Mouse (Mus musculus): ENCODE measurements at regions not wholly inside any gene's neighbourhood (a gene's known extent, or its start where the extent isn't known, plus 50 kb on each side); places are given as distances from the start of the nearest gene placed in this dataset.
"Not testable (repeated sequence)": the region's sequence is repeated elsewhere in the genome, so short reads cannot be mapped to it uniquely, and the experiment has no call there.

DNA sequence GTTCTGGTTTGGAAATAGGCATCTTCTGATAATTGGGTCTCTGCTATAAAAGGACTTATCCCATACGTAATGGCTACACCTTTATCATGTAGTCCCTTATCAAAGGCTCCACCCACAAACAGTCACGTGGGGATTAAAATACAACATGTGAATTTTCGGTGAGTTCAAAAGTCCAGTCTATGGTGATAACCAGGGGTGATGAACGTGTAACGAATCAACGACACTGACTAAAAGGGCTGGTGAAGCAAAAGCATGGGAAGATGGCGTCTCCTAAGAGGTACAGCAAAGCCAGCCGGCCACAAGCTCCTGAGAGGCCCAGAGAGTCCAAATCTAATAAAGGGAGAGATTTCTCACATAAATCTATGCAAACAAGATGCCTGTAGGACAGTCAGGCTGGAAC, 124.3 kb downstream of the Sptssa start:
- Histone ChIP-seq H3K9me3 (ENCODE audit: low read length) (no peaks in the 10 kb centered on the region), H3K4me3 (replicated peaks; ENCODE audit: low read length) (no peak overlapping the region), H3K27me3 (ENCODE audit: insufficient read depth, low read length) (peaks cover 7% of the 10 kb centered on the region), H3K4me1 (replicated peaks; ENCODE audit: low read depth, low read length) (no peaks in the 10 kb centered on the region), H3K36me3 (ENCODE audit: insufficient read depth, low read length) (no peaks in the 10 kb centered on the region)
- TF ChIP-seq NANOG (IDR thresholded peaks at IDR 0.05; ENCODE audit: borderline replicate concordance, low read length) (no peak), POU5F1 (IDR thresholded peaks at IDR 0.05; ENCODE audit: borderline replicate concordance, low read length) (no peak), CTCF (conservative IDR thresholded peaks at IDR 0.05; ENCODE audit: low read length) (no peak)

DNA sequence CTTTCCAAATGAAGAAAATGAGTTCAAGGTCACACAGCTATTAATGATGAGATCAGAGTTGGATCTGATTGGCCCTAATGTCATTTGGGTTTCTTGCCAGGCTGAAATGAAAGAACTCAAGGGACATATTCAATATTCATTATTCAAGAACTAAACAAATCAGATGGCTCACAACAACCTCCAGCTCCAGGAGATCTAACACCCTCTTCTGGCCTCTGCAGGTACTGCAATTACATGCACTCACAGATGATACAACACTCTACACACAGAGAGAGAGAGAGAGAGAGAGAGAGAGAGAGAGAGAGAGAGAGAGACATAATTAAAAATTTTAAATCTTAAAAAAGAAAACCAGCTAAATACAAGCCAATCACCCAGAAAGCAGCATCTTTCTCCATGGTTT, 128.3 kb downstream of the Sptssa start:
- H3K27me3 ChIP-seq (ENCODE audit: insufficient read depth, low read length) = peaks cover 7% of the 10 kb centered on the region
- peak; percentile 43 for TF ChIP-seq CTCF (conservative IDR thresholded peaks at IDR 0.05; ENCODE audit: low read length)
- no peak for TF ChIP-seq NANOG (IDR thresholded peaks at IDR 0.05; ENCODE audit: borderline replicate concordance, low read length)
- TF ChIP-seq POU5F1 (IDR thresholded peaks at IDR 0.05; ENCODE audit: borderline replicate concordance, low read length) = no peak
- H3K36me3 ChIP-seq (ENCODE audit: insufficient read depth, low read length) = no peaks in the 10 kb centered on the region
- no peak overlapping the region for H3K4me3 ChIP-seq (replicated peaks; ENCODE audit: low read length)
- H3K4me1 ChIP-seq (replicated peaks; ENCODE audit: low read depth, low read length) = no peaks in the 10 kb centered on the region
- H3K9me3 ChIP-seq (ENCODE audit: low read length) = peaks cover 11% of the 10 kb centered on the region; the same call in 1 of the 2 replicates

DNA sequence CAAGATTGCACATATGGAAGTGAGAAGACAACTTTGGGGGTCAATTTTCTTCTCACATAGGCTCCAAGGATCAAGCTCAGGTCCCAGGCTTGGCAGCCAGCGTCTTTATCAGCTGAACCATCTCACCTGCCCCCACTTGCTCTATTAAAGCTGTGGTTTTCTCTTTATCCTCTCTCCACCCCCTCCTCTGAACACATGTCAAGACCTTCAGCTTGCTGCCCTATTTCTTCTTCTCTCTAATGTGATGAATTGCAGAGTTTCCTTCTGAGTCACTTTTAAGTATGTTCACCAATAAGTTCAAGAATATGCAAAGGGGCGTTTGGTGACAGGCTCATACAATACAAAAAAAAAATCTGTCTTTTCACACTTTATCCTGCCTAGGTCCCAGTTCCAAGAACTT, 128.8 kb downstream of the Sptssa start:
- H3K27me3 ChIP-seq (ENCODE audit: insufficient read depth, low read length) = peaks cover 7% of the 10 kb centered on the region
- TF ChIP-seq POU5F1 (IDR thresholded peaks at IDR 0.05; ENCODE audit: borderline replicate concordance, low read length) (no peak), NANOG (IDR thresholded peaks at IDR 0.05; ENCODE audit: borderline replicate concordance, low read length) (no peak), CTCF (conservative IDR thresholded peaks at IDR 0.05; ENCODE audit: low read length) (no peak)
- no peak overlapping the region for H3K4me3 ChIP-seq (replicated peaks; ENCODE audit: low read length)
- no peaks in the 10 kb centered on the region for H3K4me1 ChIP-seq (replicated peaks; ENCODE audit: low read depth, low read length)
- H3K9me3 ChIP-seq (ENCODE audit: low read length) = peaks cover 11% of the 10 kb centered on the region; the same call in 1 of the 2 replicates
- H3K36me3 ChIP-seq (ENCODE audit: insufficient read depth, low read length) = no peaks in the 10 kb centered on the region

DNA sequence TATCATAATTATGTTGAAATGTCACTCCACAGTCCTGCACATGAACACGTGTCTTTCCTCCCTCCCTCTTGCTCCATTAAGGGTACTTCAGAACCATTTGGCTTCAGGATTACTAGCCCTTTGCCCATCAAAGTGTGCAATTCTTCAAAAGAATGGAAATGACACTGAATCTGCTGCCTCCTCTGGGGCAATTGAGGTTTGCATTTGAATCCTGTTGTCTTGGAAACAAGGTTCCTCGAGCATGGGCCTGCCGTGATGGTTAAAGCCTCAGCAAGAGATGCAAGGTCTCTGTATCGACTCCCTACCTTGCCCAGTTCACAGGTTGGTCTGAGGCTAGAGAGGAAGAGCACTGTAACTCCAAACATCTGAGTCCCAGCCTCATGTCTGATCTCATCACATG, 136.0 kb downstream of the Sptssa start:
- TF ChIP-seq POU5F1 (IDR thresholded peaks at IDR 0.05; ENCODE audit: borderline replicate concordance, low read length) = no peak
- TF ChIP-seq NANOG (IDR thresholded peaks at IDR 0.05; ENCODE audit: borderline replicate concordance, low read length) = peak; percentile 46; the same call in 1 of the 2 replicates
- peaks cover 9% of the 10 kb centered on the region for H3K27me3 ChIP-seq (ENCODE audit: insufficient read depth, low read length)
- H3K9me3 ChIP-seq (ENCODE audit: low read length) = 0 out of 2 replicates have a peak, but pooled peaks cover 7% of the 10 kb centered on the region
- H3K4me3 ChIP-seq (replicated peaks; ENCODE audit: low read length) = no peak overlapping the region
- H3K36me3 ChIP-seq (ENCODE audit: insufficient read depth, low read length) = no peaks in the 10 kb centered on the region
- peaks cover 6% of the 10 kb centered on the region for H3K4me1 ChIP-seq (replicated peaks; ENCODE audit: low read depth, low read length)

DNA sequence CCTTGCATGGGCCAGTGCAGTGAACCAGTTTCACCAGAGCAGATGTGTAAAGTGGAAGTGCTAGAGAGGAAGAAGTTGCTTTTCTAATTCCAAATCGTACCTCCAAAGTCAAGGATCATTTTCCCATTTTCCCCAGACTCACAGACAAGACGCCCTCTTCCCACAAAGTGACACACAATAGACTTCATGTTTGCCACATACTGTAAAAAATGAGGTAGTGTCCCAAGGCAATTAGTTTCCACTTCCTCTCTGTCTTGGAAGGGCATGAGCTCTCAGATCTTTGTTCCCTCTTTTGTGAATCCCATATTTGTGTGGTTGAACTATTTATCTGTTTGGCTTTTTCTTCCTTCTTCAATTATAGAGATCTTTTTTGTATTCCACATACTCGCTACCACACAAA, 137.0 kb downstream of the Sptssa start:
- H3K4me1 ChIP-seq (replicated peaks; ENCODE audit: low read depth, low read length) = peaks cover 6% of the 10 kb centered on the region
- no peak overlapping the region for H3K4me3 ChIP-seq (replicated peaks; ENCODE audit: low read length)
- 0 out of 2 replicates have a peak, but pooled peaks cover 2% of the 10 kb centered on the region for H3K9me3 ChIP-seq (ENCODE audit: low read length)
- TF ChIP-seq NANOG (IDR thresholded peaks at IDR 0.05; ENCODE audit: borderline replicate concordance, low read length) (no peak), POU5F1 (IDR thresholded peaks at IDR 0.05; ENCODE audit: borderline replicate concordance, low read length) (no peak), CTCF (conservative IDR thresholded peaks at IDR 0.05; ENCODE audit: low read length) (no peak)
- no peaks in the 10 kb centered on the region for H3K36me3 ChIP-seq (ENCODE audit: insufficient read depth, low read length)
- H3K27me3 ChIP-seq (ENCODE audit: insufficient read depth, low read length) = peaks cover 9% of the 10 kb centered on the region

DNA sequence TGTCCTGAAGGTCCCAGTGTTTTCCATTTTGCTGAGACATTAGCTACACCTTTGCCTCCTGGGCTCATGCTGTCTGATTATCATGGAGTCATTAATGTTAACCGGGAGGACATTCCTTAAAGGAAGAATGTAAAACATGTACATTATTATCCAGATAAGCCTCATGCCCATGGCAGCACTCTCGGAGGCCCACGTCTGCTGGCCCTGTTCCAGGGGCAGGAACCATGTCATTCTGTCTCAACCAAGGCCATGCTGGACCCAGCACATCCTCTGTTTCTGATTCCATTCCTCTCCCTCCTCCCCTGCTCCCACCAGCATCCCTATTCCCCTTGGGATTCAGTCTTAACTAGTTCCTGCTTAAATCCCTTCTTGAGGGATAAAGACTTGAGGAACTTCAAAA, 139.1 kb downstream of the Sptssa start:
- H3K36me3 ChIP-seq (ENCODE audit: insufficient read depth, low read length) = no peaks in the 10 kb centered on the region
- no peaks in the 10 kb centered on the region for H3K9me3 ChIP-seq (ENCODE audit: low read length)
- H3K27me3 ChIP-seq (ENCODE audit: insufficient read depth, low read length) = peaks cover 9% of the 10 kb centered on the region
- TF ChIP-seq NANOG (IDR thresholded peaks at IDR 0.05; ENCODE audit: borderline replicate concordance, low read length) = no peak
- TF ChIP-seq POU5F1 (IDR thresholded peaks at IDR 0.05; ENCODE audit: borderline replicate concordance, low read length) = no peak
- TF ChIP-seq CTCF (conservative IDR thresholded peaks at IDR 0.05; ENCODE audit: low read length) = no peak
- peaks cover 6% of the 10 kb centered on the region for H3K4me1 ChIP-seq (replicated peaks; ENCODE audit: low read depth, low read length)
- no peak overlapping the region for H3K4me3 ChIP-seq (replicated peaks; ENCODE audit: low read length)

DNA sequence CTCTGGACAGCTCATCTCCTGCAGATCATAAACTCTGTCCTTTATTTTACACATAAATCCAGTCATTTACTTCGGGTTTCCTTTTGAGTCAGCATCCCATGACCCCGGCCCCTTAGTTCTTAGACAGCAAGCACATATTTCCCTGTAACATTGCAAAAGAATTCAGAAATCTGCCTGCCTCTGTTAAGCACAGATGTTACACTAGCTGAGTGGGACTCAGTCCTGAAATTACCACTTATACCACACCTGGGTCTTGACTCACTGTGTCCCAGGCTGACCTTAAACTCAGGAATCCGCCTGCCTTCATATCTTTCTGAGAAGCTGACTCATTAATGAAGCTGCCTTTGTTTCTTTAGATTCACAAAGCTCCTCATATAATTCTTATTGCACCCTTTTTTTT, 139.9 kb downstream of the Sptssa start:
- Histone ChIP-seq H3K4me3 (replicated peaks; ENCODE audit: low read length) (no peak overlapping the region), H3K9me3 (ENCODE audit: low read length) (no peaks in the 10 kb centered on the region), H3K4me1 (replicated peaks; ENCODE audit: low read depth, low read length) (peaks cover 6% of the 10 kb centered on the region), H3K36me3 (ENCODE audit: insufficient read depth, low read length) (no peaks in the 10 kb centered on the region), H3K27me3 (ENCODE audit: insufficient read depth, low read length) (peaks cover 1% of the 10 kb centered on the region)
- TF ChIP-seq NANOG (IDR thresholded peaks at IDR 0.05; ENCODE audit: borderline replicate concordance, low read length) = no peak
- TF ChIP-seq POU5F1 (IDR thresholded peaks at IDR 0.05; ENCODE audit: borderline replicate concordance, low read length) = no peak
- TF ChIP-seq CTCF (conservative IDR thresholded peaks at IDR 0.05; ENCODE audit: low read length) = no peak

DNA sequence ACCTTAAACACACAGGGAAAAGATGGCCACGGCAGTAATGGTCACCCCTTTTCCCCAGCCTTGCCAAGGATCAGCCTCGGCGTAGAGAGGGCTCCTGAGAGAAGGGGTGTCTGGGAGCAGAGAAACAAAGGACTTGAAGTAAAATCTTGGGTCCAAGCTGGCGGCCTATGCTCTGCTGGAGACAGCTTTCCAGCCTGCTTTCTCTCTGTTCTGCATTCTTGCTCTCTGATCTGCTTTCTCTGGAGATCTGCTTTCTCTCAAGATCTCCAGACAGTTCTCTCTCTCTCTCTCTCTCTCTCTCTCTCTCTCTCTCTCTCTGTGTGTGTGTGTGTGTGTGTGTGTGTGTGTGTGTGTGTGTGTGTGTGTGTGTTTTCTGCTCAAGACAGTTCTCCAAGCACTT, 140.3 kb downstream of the Sptssa start:
- not testable (repeated sequence) for H3K27me3 ChIP-seq (ENCODE audit: insufficient read depth, low read length); H3K4me1 ChIP-seq (replicated peaks; ENCODE audit: low read depth, low read length); H3K9me3 ChIP-seq (ENCODE audit: low read length); H3K4me3 ChIP-seq (replicated peaks; ENCODE audit: low read length); H3K36me3 ChIP-seq (ENCODE audit: insufficient read depth, low read length)

DNA sequence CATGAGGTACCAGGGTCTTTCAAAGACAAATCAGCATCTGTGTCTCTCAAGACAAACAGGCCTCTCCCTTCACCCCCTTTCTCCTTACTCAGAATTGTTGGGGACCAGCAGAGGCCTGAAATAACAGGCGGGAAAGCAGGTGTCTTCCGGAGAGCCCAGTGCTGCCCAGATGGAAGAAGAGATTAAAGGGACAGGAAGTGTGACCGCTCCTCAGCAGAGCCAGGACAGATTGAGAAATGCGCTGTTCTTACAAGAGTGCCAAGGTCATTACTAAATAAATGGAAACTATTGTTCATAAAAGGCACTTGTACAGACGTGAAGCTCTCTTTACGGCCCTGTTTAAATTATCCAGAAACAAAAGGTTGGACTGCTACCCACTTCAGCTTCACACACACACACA, 146.5 kb downstream of the Sptssa start:
- TF ChIP-seq CTCF (conservative IDR thresholded peaks at IDR 0.05; ENCODE audit: low read length) (no peak), POU5F1 (IDR thresholded peaks at IDR 0.05; ENCODE audit: borderline replicate concordance, low read length) (no peak), NANOG (IDR thresholded peaks at IDR 0.05; ENCODE audit: borderline replicate concordance, low read length) (no peak)
- Histone ChIP-seq H3K4me3 (replicated peaks; ENCODE audit: low read length) (no peak overlapping the region), H3K4me1 (replicated peaks; ENCODE audit: low read depth, low read length) (no peaks in the 10 kb centered on the region), H3K9me3 (ENCODE audit: low read length) (peaks cover 6% of the 10 kb centered on the region; the same call in 1 of the 2 replicates), H3K27me3 (ENCODE audit: insufficient read depth, low read length) (no peaks in the 10 kb centered on the region), H3K36me3 (ENCODE audit: insufficient read depth, low read length) (no peaks in the 10 kb centered on the region)

Data from E14TG2a.4 (cell line).